8 mouse cellular contexts compared by ENCODE assay signal in genomic region chr14:50930754-50931492, GRCm38 (mm10). TPM values are rescaled to one million over a fixed set of nuclear protein-coding genes. Genes with fewer than 3 reads are reported as not detected.
DNase-seq lines count a peak whose midpoint lies in the region; ATAC-seq lines count a peak whose summit lies in the region.

Gene Pip4p1 (minus strand): TSS chr14:50930856.
Gene Pnp (plus strand): TSS chr14:50931082.

- peaks cover 26% of the 10 kb centered on the region for H3K4me1 ChIP-seq in hindbrain, embryonic 12.5 days

- H3K27ac ChIP-seq in hindbrain, embryonic 12.5 days, result peak within 1 kb of the TSS; percentile 88

- peak within 1 kb of the TSS; percentile 96 for H3K9ac ChIP-seq in hindbrain, embryonic 12.5 days

- peak within 1 kb of the TSS; percentile 97 for H3K4me3 ChIP-seq in hindbrain, embryonic 12.5 days

- peaks cover 31% of the 10 kb centered on the region for H3K36me3 ChIP-seq in hindbrain, embryonic 12.5 days

- WGBS in hindbrain, embryonic 12.5 days, result under 1% methylated on average over 68 of the region's 68 CpGs

- peak; percentile 99 for ATAC-seq in hindbrain, embryonic 12.5 days (ENCODE audit: low FRiP score)

- H3K27me3 ChIP-seq in hindbrain, embryonic 12.5 days, result no peaks in the 10 kb centered on the region

- H3K9me3 ChIP-seq in hindbrain, embryonic 12.5 days (replicated peaks), result no peaks in the 10 kb centered on the region

- peak; percentile 97 for DNase-seq in NIH3T3 (ENCODE audit: low read depth)
- DNase-seq in cerebellum, postnatal 10 days, result peak; percentile 99 to 100
- peak; percentile 99 to 100 for DNase-seq in frontal cortex, postnatal 10 days (ENCODE audit: low spot score in 2 of 2)
- DNase-seq in layer of hippocampus, postnatal 14 days (ENCODE audit: low spot score in 2 of 2), result peak; percentile 98 to 99
- DNase-seq in lung, postnatal 14 days, result peak; percentile 99
- peak; percentile 97 for DNase-seq in retina, adult 2 months (ENCODE audit: low read depth, low spot score)
- peak; percentile 99 for DNase-seq in thymus, postnatal 36 days

- H3K4me2 ChIP-seq in hindbrain, embryonic 12.5 days (replicated peaks), result peak within 1 kb of the TSS; percentile 85

RNA-seq across cellular contexts. Expression of gene Pip4p1, which starts in this region (rescaled TPM):
- 71.8 and 79.8 TPM in 2 replicates for polyA plus RNA-seq in hindbrain, embryonic 12.5 days (2016; fragmentation: Nextera tagmentation; extraction: Ambion mirVana)
- 10 to 100 TPM; 77.4 to 86.4 TPM for total RNA-seq in layer of hippocampus, postnatal 14 days (2021)

RNA-seq across cellular contexts. Expression of gene Pnp, which starts in this region (rescaled TPM):
- polyA plus RNA-seq in hindbrain, embryonic 12.5 days (2016; fragmentation: Nextera tagmentation; extraction: Ambion mirVana), result 38.2 and 39.5 TPM in 2 replicates
- 10 to 100 TPM; 11.8 to 14.8 TPM for total RNA-seq in layer of hippocampus, postnatal 14 days (2021)

Comparison
In these comparisons a context has a peak if more than half of its experiments do, and no peak if none do; other contexts are left out.
1. Peak in every context shown above with its lines: DNase-seq, ATAC-seq, H3K4me3 ChIP-seq and H3K27ac ChIP-seq.